ENCODE assay signal across 9 mouse cellular contexts in genomic region chr9:15169714-15170113, GRCm38 (mm10). TPM values are rescaled to one million over a fixed set of nuclear protein-coding genes. Genes with fewer than 3 reads are reported as not detected.
DNase-seq lines count a peak whose midpoint lies in the region; ATAC-seq and TF ChIP-seq lines count a peak whose summit lies in the region.
"Had no signal": no experiment of that assay in that cellular context is flagged by ENCODE, and none has a peak within 500 bp of the region (broad histone marks: within the 10 kb centered on the region; RNA-seq: fewer than 3 reads in every experiment).

No protein-coding gene starts in this region.

- no peak for ATAC-seq in heart, embryonic 15.5 days (replicated peaks; ENCODE audit: insufficient number of reproducible peaks, insufficient read depth, low FRiP score, low read depth)
- ATAC-seq in activated CD4-positive, CD25-positive, alpha-beta regulatory T cell, adult 4 months, result no peak
- ATAC-seq in neural tube, embryonic 15.5 days (ENCODE audit: low FRiP score), result no peak

- DNase-seq in kidney, postnatal 10 days, result peak; percentile 19
- DNase-seq in kidney, adult 18-20 months, result no peak
- DNase-seq in A20 (ENCODE audit: low read depth, low spot score) (peak; percentile 49), MEL (ENCODE audit: low read depth, low spot score) (peak; percentile 31)
- no peak for DNase-seq in urinary bladder, postnatal 4 days (ENCODE audit: low spot score in 2 of 2)

- no peaks in the 10 kb centered on the region for H3K9me3 ChIP-seq in MEL (replicated peaks; ENCODE audit: insufficient read depth, low read length)
- H3K9me3 ChIP-seq in heart, embryonic 15.5 days (replicated peaks), result no peaks in the 10 kb centered on the region
- H3K9me3 ChIP-seq in neural tube, embryonic 15.5 days (replicated peaks), result no peaks in the 10 kb centered on the region

- H3K4me1 ChIP-seq in MEL (ENCODE audit: control insufficient read depth in 1 of 2, insufficient read depth in 2 of 2, low read length in 2 of 2), result no peaks in the 10 kb centered on the region
- H3K4me1 ChIP-seq in heart, embryonic 15.5 days (replicated peaks), result peaks cover 8% of the 10 kb centered on the region
- no peaks in the 10 kb centered on the region for H3K4me1 ChIP-seq in neural tube, embryonic 15.5 days

- 24% methylated on average over 1 of the region's 1 CpGs for WGBS in heart, embryonic 15.5 days
- WGBS in neural tube, embryonic 15.5 days, result 94% methylated on average over 1 of the region's 1 CpGs

- peak in 1 of 3 experiments; percentile 49; a peak in 2 of 6 replicates for TF ChIP-seq CTCF in MEL (IDR thresholded peaks at IDR 0.05 in 2 of 3, conservative IDR thresholded peaks at IDR 0.05 in 1 of 3; ENCODE audit: control insufficient read depth in 1 of 3, insufficient read depth in 1 of 3, low read depth in 2 of 3, low read length in 3 of 3, poor library complexity in 1 of 3, severe bottlenecking in 1 of 3)

- H3K27me3 ChIP-seq in MEL (ENCODE audit: control insufficient read depth in 1 of 2, insufficient read depth in 2 of 2, low read length in 2 of 2), result no peaks in the 10 kb centered on the region
- no peaks in the 10 kb centered on the region for H3K27me3 ChIP-seq in heart, embryonic 15.5 days
- H3K27me3 ChIP-seq in neural tube, embryonic 15.5 days (replicated peaks), result no peaks in the 10 kb centered on the region

- H3K4me3 ChIP-seq in MEL (ENCODE audit: control insufficient read depth in 1 of 2, insufficient read depth in 1 of 2, low read depth in 2 of 2, low read length in 2 of 2), result no peak overlapping the region
- no peak overlapping the region for H3K4me3 ChIP-seq in heart, embryonic 15.5 days
- H3K4me3 ChIP-seq in neural tube, embryonic 15.5 days (replicated peaks), result no peak overlapping the region
- H3K4me3 ChIP-seq: myocyte had no signal

- H3K36me3 ChIP-seq in MEL (ENCODE audit: control insufficient read depth in 1 of 2, insufficient read depth in 2 of 2, low read length in 2 of 2), result no peaks in the 10 kb centered on the region
- no peaks in the 10 kb centered on the region for H3K36me3 ChIP-seq in heart, embryonic 15.5 days
- H3K36me3 ChIP-seq in neural tube, embryonic 15.5 days, result no peaks in the 10 kb centered on the region

- peak; percentile 50 for TF ChIP-seq RAD21 in MEL (IDR thresholded peaks at IDR 0.05; ENCODE audit: low read depth, low read length)

- TF ChIP-seq EP300 in MEL (IDR thresholded peaks at IDR 0.05; ENCODE audit: low read depth in 1 of 2, low read length in 2 of 2), result no peak

- H3K27ac ChIP-seq in MEL (ENCODE audit: control insufficient read depth, low read depth, low read length), result no peak overlapping the region
- H3K27ac ChIP-seq in heart, embryonic 15.5 days, result no peak overlapping the region
- H3K27ac ChIP-seq in neural tube, embryonic 15.5 days (replicated peaks), result no peak overlapping the region

- H3K4me2 ChIP-seq in heart, embryonic 15.5 days, result 0 out of 2 replicates have a peak overlapping the region, but pooled peaks have one; percentile 15
- no peak overlapping the region for H3K4me2 ChIP-seq in neural tube, embryonic 15.5 days

- no peak overlapping the region for H3K9ac ChIP-seq in MEL (ENCODE audit: control insufficient read depth, low read depth, low read length, poor library complexity, severe bottlenecking)
- no peak overlapping the region for H3K9ac ChIP-seq in heart, embryonic 15.5 days
- H3K9ac ChIP-seq in neural tube, embryonic 15.5 days (replicated peaks), result no peak overlapping the region

- TF ChIP-seq POLR2A in MEL (IDR thresholded peaks at IDR 0.05; ENCODE audit: control insufficient read depth in 1 of 2, insufficient read depth in 1 of 2, low read depth in 1 of 2, low read length in 2 of 2, poor library complexity in 1 of 2), result no peak

- H3K79me2 ChIP-seq in MEL (ENCODE audit: control insufficient read depth, insufficient read depth, low read length, poor library complexity), result no peaks in the 10 kb centered on the region

TF ChIP-seq in MEL, 35 proteins besides CTCF, POLR2A, EP300 and RAD21:
- TF ChIP-seq MAX (IDR thresholded peaks at IDR 0.05; ENCODE audit: low read length), result no peak
- TF ChIP-seq GABPA (IDR thresholded peaks at IDR 0.05; ENCODE audit: low read depth, low read length), result no peak
- TF ChIP-seq CHD2 (IDR thresholded peaks at IDR 0.05; ENCODE audit: low read length), result no peak
- TF ChIP-seq TCF12 (IDR thresholded peaks at IDR 0.05; ENCODE audit: low read depth, low read length), result no peak

RNA-seq across cellular contexts. Expression of gene Hephl1, which starts 57.8 kb away (rescaled TPM):
- total RNA-seq in MEL (2012; rRNA removed), result not detected in 2 replicates
- polyA plus RNA-seq in MEL (2012; ENCODE audit: insufficient read depth in 1 of 2, insufficient read length in 2 of 2, low read depth in 1 of 2, low replicate concordance in 2 of 2, missing spikeins in 1 of 2), result not detected
- 0.03 TPM in 1 of 2 replicates, not detected in the other for polyA plus RNA-seq in heart, embryonic 15.5 days (2015; fragmentation: Nextera tagmentation; extraction: Ambion mirVana)
- not detected for polyA plus RNA-seq in activated CD4-positive, CD25-positive, alpha-beta regulatory T cell, adult 4 months (2017; shearing (Covaris generic))
- polyA plus RNA-seq in neural tube, embryonic 15.5 days (2015; fragmentation: Nextera tagmentation; extraction: Ambion mirVana), result 0.04 TPM in 1 of 2 replicates, not detected in the other

Comparison
In these comparisons a context has a peak if more than half of its experiments do, and no peak if none do; other contexts are left out.
1. DNase-seq: peak in kidney, postnatal 10 days (single experiment), A20 (single experiment) and MEL (single experiment); none in kidney, adult 18-20 months (single experiment) and urinary bladder, postnatal 4 days (0 of 2).